Mouse (Mus musculus) liver, adult (tissue): ENCODE measurements around the gene Hnrnph1.
A peak's percentile ranks its signal among the peaks of the same experiment; 100 is the strongest.

Source experiments
- GATA4 ChIP-seq: IDR thresholded peaks from 2 replicates; pipeline ENCODE4 v1.6.1; 2014; ENCODE audit warnings: mild to moderate bottlenecking, low read length; ENCODE audit not compliant: insufficient replicate concordance

Gene Hnrnph1

DNA sequence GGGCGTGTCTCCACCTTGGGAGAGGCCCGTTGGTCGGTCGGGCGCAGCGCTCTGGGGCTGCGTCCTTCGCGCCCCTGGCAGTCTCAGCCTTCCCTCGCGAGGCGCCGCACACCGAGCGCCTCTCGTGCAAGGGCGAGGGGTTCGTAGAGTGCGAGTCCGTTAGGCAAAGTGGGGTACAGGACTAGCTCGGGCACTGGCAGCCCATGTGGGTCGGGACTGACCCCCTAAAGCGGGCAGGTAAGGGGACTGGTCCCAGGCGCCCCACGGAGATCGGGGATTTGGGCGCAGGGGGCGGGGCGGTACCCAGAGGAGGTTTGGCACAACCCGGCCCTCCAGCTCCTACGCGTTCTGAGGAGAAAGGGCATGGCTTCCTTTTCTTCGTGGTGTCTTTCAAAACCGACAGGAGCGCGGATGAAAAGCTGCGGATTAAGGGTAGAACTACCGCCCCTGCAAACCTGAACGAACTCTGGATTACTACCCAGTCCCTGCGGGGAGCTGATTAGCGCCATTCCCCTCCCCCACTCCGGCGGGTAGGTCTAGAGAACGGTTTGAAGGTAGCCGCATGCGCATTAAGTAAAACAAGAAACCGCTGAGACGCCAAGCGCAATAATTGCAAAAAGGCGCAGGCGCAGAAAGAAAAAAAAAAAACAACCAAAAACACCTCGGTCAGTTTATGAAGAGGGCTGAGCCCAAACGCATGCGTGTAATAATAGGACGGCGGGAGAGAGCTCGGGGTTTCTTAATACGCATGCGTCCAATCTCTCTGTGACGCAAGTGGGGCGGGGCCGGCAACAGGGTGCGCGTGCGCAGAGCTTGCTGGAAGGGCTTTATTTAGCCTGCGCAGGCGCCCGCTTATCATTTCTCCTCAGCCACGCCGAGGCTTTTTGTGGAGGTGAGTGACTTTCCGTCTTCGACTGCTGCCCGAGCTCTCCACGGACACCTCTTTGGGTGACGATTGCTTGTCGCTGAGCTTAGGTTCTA lies at the start of gene Hnrnph1:
TSS of gene Hnrnph1 (plus strand) at position 80 of the 981 bp plus-strand sequence.
- peak; percentile 91; the same call in 1 of the 2 replicates for TF ChIP-seq GATA4

DNA sequence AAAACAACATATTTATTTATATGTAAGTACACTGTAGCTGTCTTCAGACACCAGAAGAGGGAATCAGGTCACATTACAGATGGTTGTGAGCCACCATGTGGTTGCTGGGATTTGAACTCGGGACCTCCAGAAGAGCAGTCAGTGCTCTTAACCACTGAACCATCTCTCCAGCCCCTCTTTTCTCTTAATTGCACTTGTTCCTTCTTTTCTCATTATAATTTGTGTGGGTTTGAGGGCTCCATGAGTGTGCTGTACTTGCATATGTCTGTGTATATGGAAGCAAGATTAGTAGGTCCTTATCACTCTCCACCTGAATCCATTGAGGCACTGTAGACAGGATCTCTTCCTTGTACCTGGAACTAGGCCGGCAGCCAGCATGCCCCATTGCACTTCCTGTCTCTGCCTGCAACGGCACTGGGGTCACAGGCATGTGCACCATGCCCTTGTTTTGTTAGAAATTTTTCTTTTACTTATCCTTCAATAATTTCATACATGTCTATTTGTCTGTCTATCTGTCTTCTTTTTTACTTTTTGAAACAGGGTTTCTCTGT lies 48.6 kb upstream of the Hnrnph1 start:
- TF ChIP-seq GATA4 = no peak

DNA sequence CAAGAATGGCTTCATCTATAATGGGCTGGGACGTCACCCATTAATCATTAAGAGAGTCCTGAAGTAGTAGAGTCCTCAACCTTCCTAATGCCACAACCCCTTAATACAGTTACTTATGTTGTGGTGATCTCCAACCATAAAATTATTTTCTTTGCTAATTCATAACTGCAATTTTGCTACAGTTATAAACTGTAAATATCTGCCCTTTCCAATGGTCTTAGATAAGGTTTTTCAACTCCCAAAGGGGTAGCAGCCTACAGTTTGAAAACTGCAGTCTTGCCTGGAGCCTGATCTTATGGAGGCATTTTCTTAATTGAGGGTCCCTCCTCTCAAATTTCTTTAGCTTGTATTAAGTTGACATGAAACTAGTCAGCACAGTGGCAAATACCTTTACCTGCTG lies 47.4 kb upstream of the Hnrnph1 start:
- no peak for TF ChIP-seq GATA4

DNA sequence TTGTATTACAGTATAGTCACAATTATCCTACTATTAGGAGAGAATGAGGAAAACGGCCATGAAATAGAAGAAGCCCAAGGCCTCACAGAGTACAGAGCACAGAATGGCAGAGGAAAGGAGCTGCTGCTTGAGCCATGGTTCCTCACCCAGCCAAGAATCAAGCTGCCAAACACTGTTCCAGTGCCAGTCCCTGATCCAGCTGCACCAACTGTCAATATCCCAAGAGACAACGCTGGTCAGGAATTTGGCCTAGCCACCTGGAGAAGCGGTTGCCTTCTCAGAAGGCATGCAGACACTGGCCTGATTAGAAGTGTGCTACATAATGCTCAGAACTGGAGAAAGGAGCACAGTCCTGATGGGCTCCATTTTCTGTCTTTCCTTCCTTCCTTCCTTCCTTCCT lies 43.6 kb upstream of the Hnrnph1 start:
- TF ChIP-seq GATA4 = no peak

DNA sequence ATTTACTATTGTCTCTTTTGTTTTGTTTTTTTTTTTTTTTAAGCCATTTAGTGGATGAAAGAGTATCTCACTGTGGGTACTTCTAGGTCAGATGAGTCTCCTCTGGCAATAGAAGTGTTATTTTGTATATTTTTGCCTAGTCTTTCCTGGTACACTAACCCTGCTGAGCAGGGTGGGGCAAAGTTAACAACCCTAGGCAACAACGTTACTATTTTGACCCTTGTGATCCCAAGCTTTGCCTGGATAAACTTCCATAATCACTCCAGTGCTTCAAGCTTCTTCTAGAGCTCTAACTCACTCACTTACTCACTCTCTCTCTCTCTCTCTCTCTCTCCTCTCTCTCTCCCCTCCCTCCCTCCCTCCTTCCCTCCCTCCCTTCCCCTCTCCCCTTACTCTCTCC lies 40.7 kb upstream of the Hnrnph1 start:
- no peak for TF ChIP-seq GATA4

DNA sequence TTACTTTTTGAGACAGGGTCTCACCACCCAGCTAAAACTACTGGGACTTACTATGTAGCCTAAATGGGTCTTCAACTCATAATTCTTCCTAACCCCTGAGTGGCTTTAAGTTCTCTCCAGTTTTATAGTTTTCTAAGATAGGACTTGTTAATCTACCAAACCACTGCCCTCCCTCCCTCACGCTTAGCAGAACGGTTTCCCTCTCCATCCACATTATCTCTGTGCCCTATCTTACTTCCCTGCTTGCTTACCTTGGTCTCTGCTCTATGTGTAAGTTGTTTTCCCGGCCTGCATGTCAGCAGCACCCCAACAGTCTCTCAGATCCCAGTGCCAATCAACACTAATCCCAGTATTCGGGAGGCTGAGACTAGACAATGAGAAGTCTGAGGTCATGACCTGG lies 39.9 kb upstream of the Hnrnph1 start:
- no peak for TF ChIP-seq GATA4

DNA sequence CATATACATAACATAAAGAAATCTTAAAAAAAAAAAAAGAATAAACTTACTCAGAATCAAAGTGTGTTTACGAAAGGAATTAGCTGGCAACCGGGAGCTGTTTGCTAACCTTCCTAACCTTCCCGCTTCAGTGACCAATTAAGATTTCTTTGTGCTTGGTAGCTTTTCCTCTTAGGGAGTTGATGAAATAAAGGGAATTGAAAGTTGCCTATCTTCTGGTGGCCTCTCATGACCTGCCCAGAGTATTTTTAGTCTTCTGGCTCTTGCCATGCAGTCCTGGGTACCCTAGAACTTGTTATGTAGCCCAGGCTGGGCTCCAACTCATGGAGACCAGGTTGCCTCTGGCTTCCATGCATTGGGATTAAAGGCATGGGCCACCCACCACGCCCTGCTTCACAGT lies 31.3 kb upstream of the Hnrnph1 start:
- TF ChIP-seq GATA4 = no peak

DNA sequence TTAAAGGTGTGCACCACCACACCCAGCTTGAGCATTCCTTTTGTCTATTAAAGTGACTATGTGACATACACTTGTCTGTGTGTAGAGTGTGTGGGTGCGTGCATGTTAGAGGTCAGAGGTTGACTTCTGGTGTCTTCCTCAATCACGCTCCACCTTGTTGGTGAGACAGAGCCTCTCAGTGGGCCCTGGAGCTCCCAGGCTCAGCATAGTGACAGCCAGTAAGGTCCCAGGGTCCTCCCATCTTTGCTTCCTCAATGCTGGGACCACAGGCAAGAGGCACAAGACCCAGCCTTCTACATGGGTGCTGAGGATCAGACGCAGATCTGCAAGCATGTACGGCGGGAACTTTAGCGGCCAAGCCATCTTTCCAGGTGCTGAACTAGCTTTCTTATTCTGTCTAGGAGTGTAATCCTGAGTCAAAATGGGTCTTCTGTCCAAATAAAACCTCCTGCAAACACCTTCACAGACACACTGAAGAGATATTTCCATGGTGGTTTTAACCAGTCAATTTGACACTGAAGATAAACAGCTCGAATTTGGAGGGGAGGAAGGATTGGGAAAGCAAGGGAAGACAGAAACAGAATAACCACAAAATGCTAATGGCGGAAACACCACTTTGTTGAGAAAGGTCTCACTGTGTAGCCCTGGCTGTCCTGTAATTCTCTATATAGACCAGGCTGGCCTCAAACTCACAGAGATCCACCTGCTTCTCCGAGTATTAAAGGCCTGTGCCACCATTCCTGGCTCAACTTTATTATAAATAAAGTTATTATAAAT lies 30.3 kb upstream of the Hnrnph1 start:
- no peak for TF ChIP-seq GATA4

DNA sequence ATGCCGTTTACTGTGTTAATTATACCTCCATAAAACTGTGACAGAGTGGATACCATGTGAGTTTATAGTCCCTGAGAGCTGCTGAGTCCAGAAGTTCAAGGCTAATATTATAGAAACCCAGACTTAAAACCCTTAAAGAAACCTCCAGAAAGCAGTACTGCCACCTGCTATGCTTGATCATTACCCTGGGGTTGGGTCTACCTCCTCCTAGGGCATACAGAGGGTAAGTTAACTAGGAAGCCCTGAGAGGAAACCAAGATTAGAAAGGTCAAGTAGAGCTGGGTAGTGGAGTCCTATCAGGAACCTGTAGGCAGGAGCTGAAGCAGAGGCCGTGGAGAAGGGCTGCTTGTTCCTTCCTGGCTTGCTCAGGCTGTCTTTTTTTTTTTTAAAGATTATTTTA lies 24.6 kb upstream of the Hnrnph1 start:
- no peak for TF ChIP-seq GATA4

DNA sequence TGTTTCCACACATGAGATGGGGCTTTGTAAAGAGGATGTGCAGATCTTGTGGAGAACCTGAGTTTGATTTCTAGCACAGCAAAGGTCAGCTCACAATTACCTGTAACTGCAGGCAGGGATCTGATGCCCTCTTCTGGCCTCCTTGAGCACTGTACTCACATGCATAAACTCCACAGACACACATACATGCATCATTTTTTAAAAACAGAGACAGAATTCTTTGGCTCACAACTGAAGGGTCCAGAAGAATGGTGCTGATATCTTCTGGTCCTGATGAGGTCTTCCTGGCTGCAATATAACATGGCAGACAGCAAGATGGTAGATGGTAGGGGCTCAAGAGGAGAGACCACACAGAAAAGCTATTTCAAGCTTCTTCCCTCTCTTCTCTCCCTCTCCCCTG lies 22.6 kb upstream of the Hnrnph1 start, which contains the start of gene Cby3:
TSS of gene Cby3 (plus strand) at position 301 of the 400 bp plus-strand sequence.
- no peak for TF ChIP-seq GATA4

DNA sequence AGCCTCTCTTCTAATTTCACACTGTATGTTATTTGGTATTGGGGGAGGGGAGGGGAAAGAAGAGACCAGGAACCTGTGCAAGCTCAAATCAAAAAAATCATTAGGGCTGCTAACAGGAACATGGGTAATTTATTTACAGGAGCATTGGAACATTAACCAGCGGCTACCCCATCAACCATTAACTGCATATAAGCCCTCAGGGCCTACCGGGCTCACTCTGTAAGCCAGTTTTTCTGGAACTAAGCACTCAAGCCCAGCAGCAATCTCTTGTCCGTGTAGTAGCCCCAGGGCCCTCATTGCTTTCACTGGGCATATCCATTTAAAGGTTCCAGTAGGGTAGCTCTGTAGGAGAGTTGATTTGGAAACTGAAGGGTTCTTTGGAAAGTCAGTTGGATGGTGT lies 21.9 kb upstream of the Hnrnph1 start:
- TF ChIP-seq GATA4 = no peak

DNA sequence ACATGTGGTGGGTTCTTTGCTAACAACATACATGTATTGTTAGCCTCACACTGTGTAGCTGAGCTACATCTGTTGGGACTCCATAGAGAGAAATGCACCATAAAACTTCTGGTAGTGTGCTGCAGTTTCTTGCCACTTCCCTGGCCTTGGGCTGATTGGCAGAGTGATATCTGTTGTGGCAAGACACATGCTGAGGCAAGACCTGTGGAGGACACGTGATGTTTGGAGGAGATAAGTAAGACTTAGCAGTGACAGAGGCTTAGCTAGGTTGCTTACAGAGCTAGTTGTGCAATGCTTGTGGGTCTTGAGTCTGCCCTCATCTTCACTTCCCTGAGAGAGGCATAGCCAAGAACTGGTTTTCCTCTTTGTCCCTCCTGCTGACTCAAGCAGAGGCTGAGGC lies 21.4 kb upstream of the Hnrnph1 start:
- TF ChIP-seq GATA4 = no peak

DNA sequence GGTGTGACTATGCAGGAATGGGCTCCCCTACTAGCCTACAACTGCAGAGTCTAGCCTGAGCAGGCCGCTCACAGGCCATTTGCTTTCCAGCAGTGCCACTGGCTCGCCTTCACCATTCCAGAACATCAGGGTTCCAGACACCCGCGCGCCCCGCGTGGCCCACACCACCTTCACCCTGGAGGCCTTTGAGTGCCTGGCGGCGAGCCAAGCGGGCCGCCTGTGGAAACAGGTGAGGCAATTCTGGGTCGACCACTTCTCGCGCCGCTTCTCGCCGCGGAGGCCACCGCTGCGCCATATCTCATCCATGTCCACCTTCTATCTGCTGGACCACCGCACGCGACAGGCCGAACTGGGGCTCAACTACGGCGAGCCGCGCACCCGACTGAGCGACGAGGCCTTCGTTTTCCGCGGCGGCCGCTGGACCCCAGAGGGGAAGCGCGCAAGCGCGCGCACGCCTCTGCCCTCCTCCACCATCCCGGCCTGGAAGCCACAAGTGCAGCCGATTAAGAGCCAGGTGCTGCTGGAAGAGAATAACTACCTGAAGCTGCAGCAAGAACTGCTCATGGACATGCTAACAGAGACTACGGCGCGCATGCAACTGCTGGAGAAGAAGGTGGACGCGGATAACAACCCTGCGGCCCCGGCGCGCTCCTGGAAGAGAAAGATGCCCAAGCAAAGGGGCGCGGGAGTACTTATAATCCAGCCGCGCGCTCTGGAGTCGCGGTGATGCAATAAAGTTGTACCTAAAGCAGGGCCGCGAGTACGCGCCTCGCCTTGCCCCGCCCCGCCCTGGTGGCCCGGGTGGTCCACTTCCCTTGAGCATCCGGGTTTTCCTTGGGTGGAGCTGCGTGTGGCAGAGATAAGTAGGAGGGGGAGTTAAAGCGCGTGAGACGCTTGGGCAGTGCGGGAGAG lies 17.6 kb upstream of the Hnrnph1 start:
- peak; percentile 4; the same call in 1 of the 2 replicates for TF ChIP-seq GATA4

DNA sequence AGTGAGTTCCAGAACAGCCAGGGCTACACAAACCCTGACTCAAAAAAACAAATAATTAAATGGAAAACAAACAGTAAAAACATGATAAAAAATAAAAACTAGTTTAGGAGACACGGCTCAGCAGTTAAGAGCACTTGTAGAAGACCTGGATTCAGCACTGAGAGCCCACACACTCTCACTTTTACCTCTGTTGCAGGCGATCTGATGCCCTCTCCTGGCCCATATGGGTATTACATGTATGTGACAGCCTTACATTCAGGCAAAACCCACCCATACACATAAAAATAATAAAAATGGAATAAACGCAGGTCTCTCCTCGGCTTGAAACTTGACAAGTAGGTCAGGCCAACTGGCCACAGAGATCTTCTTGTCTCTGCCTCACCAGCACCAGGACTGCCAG lies 12.2 kb upstream of the Hnrnph1 start:
- no peak for TF ChIP-seq GATA4

DNA sequence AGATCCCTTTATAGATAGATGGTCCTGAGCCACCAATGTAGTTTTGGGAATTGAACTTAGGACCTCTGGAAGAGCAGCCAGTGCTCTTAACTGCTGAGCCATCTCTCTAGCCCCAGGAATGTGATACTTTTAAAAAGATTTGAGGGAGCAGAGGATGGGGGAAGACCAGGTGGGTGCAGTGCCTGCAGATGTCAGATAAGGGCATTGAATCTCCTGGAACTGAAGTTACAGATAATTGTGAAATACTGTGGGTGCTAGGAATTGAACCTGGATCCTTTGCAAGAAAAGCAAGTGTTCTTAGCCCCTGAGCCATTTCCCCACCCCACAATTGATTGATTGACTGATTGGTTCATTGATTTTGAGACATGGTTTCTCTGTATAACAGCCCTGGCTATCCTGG lies 11.5 kb upstream of the Hnrnph1 start:
- no peak for TF ChIP-seq GATA4
